Mouse (Mus musculus) lung, adult 10 weeks (tissue): ENCODE measurements around the gene Dcun1d2. TPM values are rescaled to one million over a fixed set of nuclear protein-coding genes. Genes with fewer than 3 reads are reported as not detected.

Experiments
- polyA plus RNA-seq: library from polyadenylated mRNA; stranded (reverse); fragments of 350-450 nt; fragmentation: Illumina TruSeq; extraction: RNeasy Lipid Tissue Mini Kit (QIAGEN cat#74804); gene quantifications from one replicate; pipeline ENCODE4 v1.2.3, GENCODE M21; 2014; ENCODE audit warnings: low read depth, low replicate concordance; ENCODE audit not compliant: insufficient read depth

Gene Dcun1d2
- 11.9 TPM for polyA plus RNA-seq

GRCm38 (mm10) chr8:13287692-13288623 lies at the start of gene Dcun1d2, which contains the start of gene Tmco3:
Dcun1d2 (minus strand) TSS chr8:13288131.
Tmco3 (plus strand) TSS chr8:13288190.

GRCm38 (mm10) chr8:13254019-13254418 lies 33.9 kb downstream of the Dcun1d2 start, which contains the start of gene Adprhl1:
Adprhl1 (minus strand) TSS chr8:13254162.

Other genes with a start within 250 kb of the Dcun1d2 start
- 0.71 TPM for gene Proz, start 227.2 kb downstream of the Dcun1d2 start, polyA plus RNA-seq
- 13.9 TPM for gene Pcid2, start 182.7 kb downstream of the Dcun1d2 start, polyA plus RNA-seq
- gene Cul4a, start 182.5 kb downstream of the Dcun1d2 start, polyA plus RNA-seq: 32.2 TPM
- gene Lamp1, start 129.0 kb downstream of the Dcun1d2 start, polyA plus RNA-seq: 509 TPM
- gene Grtp1, start 87.5 kb downstream of the Dcun1d2 start, polyA plus RNA-seq: 20.9 TPM
- 2.0 TPM for gene Adprhl1, start 34.0 kb downstream of the Dcun1d2 start, polyA plus RNA-seq
- 22.1 TPM for gene Tmco3, start 59 bp upstream of the Dcun1d2 start, polyA plus RNA-seq
- 15.4 TPM for gene Tfdp1, start 50.6 kb upstream of the Dcun1d2 start, polyA plus RNA-seq
- gene Atp4b, start 108.7 kb upstream of the Dcun1d2 start, polyA plus RNA-seq: not detected
- not detected for gene Grk1, start 117.0 kb upstream of the Dcun1d2 start, polyA plus RNA-seq
- gene Tmem255b, start 147.1 kb upstream of the Dcun1d2 start, polyA plus RNA-seq: 1.6 TPM
- 167 TPM for gene Gas6, start 206.4 kb upstream of the Dcun1d2 start, polyA plus RNA-seq